Mouse (Mus musculus): ENCODE results near the gene Zmiz1.

DNA sequence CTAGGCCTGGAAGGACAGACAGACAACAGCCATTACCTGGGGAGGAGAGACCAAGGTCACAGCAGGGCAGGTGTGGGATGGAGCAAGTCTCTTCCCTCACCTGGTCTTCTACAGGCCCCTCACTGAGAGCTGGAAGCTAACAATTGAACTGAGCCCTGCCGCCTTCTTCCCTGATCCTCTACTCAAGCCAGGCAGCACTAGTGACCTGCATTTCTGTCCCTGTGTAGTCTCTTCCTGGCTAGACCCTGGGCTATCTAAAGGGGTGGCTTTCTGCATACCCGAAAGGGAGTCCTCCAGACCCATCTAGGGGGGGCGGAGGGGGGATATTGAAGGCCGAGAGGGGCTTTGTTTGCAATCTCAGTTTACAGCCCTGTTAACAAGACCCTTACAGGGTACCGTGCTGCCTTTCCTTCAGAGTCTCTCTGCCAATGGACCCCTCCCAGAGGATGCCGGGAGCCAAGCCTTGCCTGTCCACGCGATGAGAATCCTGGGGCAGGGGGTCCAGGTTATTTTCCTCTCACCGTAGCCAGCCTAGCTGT is 152.2 kb downstream of the Zmiz1 start:
- TF ChIP-seq CTCF (IDR thresholded peaks at IDR 0.05) = no peak
- TF ChIP-seq EP300 (IDR thresholded peaks at IDR 0.05) = no peak
